Mouse (Mus musculus) thymus, adult 18-20 months (tissue): ENCODE data around the gene Ggct.
"Not testable (repeated sequence)": the region's sequence is repeated elsewhere in the genome, so short reads cannot be mapped to it uniquely, and the experiment has no call there.

Experiments
- DNase-seq, 2 experiments: peaks; one replicate each; pipeline ENCODE4 v3.0.0; 2022; ENCODE audit warnings: mixed read lengths in 2 of 2

The Ggct gene

GRCm38 (mm10) chr6:54992141-54992540 lies 609 bp downstream of the Ggct start:
- no peak for DNase-seq

- DNase-seq = no peak
Observed at GRCm38 (mm10) chr6:54991189-54991588, 1.6 kb downstream of the Ggct start.

GRCm38 (mm10) chr6:54988141-54988540 lies 4.6 kb downstream of the Ggct start:
- no peak for DNase-seq

- no peak for DNase-seq
Observed at GRCm38 (mm10) chr6:54984096-54984495, 8.7 kb downstream of the Ggct start.

- DNase-seq = no peak
Observed at GRCm38 (mm10) chr6:54983526-54984050, 9.2 kb downstream of the Ggct start.

- DNase-seq = no peak
Observed at GRCm38 (mm10) chr6:54979426-54979825, 13.3 kb downstream of the Ggct start.

- no peak for DNase-seq
Observed at GRCm38 (mm10) chr6:54975616-54976015, 17.1 kb downstream of the Ggct start.

GRCm38 (mm10) chr6:54974501-54974900 lies 18.2 kb downstream of the Ggct start:
- DNase-seq = peak in 1 of 2 experiments; percentile 9

- peak in 1 of 2 experiments; percentile 39 for DNase-seq
Observed at GRCm38 (mm10) chr6:54972929-54973211, 19.9 kb downstream of the Ggct start.

- DNase-seq = peak; percentile 62 to 65
Observed at GRCm38 (mm10) chr6:54972111-54972928, 20.4 kb downstream of the Ggct start, which contains the start of gene Nod1. Gene Nod1 (minus strand): TSS chr6:54972612.

- DNase-seq = no peak
Observed at GRCm38 (mm10) chr6:54971731-54972110, 21.0 kb downstream of the Ggct start.

- no peak for DNase-seq
Observed at GRCm38 (mm10) chr6:54970506-54970905, 22.2 kb downstream of the Ggct start.

- no peak for DNase-seq
Observed at GRCm38 (mm10) chr6:54969801-54970200, 22.9 kb downstream of the Ggct start.

- DNase-seq = no peak
Observed at GRCm38 (mm10) chr6:54967591-54967990, 25.2 kb downstream of the Ggct start.

GRCm38 (mm10) chr6:54965234-54965633 lies 27.5 kb downstream of the Ggct start:
- no peak for DNase-seq

GRCm38 (mm10) chr6:54964755-54965154 lies 28.0 kb downstream of the Ggct start:
- no peak for DNase-seq

GRCm38 (mm10) chr6:54963599-54963998 lies 29.2 kb downstream of the Ggct start:
- DNase-seq = no peak

GRCm38 (mm10) chr6:54957655-54958054 lies 35.1 kb downstream of the Ggct start:
- no peak for DNase-seq

- DNase-seq = no peak
Observed at GRCm38 (mm10) chr6:54956425-54956824, 36.3 kb downstream of the Ggct start.

GRCm38 (mm10) chr6:54955949-54956348 lies 36.8 kb downstream of the Ggct start:
- no peak for DNase-seq

GRCm38 (mm10) chr6:54954659-54955414 lies 37.9 kb downstream of the Ggct start:
- DNase-seq = no peak

GRCm38 (mm10) chr6:54953399-54953798 lies 39.4 kb downstream of the Ggct start:
- not testable (repeated sequence) for DNase-seq

- no peak for DNase-seq
Observed at GRCm38 (mm10) chr6:54952542-54952941, 40.2 kb downstream of the Ggct start.

GRCm38 (mm10) chr6:54948682-54949081 lies 44.1 kb downstream of the Ggct start:
- no peak for DNase-seq
